Mouse (Mus musculus): ENCODE measurements around the gene Uqcrh.

GRCm38 (mm10) chr4:116074861-116075620 is at the start of gene Uqcrh, which contains the start of gene Lrrc41:
- TF ChIP-seq CTCF (IDR thresholded peaks at IDR 0.05; ENCODE audit: borderline replicate concordance, insufficient read depth, low read length) (no peak), POLR2A (IDR thresholded peaks at IDR 0.05; ENCODE audit: low read depth, low read length) (peak; percentile 92)

Measured in embryonic fibroblast, embryonic 13.5 days (primary cell).